Mouse (Mus musculus) spleen, adult 2 months (tissue): Measurements from ENCODE around the gene Tnrc6b.

ENCODE experiments used
- CTCF ChIP-seq: fragments of 200-500 bp; IDR thresholded peaks from 2 replicates; pipeline ENCODE4 v1.5.1; 2011; ENCODE audit warnings: mild to moderate bottlenecking, inconsistent platforms; ENCODE audit not compliant: insufficient read depth, insufficient read length, insufficient replicate concordance; ENCODE audit errors: extremely low read depth
- POLR2A ChIP-seq: fragments of 200-500 bp; IDR thresholded peaks from 2 replicates; pipeline ENCODE4 v1.6.1; 2011; ENCODE audit warnings: low read depth, low read length, inconsistent platforms

DNA sequence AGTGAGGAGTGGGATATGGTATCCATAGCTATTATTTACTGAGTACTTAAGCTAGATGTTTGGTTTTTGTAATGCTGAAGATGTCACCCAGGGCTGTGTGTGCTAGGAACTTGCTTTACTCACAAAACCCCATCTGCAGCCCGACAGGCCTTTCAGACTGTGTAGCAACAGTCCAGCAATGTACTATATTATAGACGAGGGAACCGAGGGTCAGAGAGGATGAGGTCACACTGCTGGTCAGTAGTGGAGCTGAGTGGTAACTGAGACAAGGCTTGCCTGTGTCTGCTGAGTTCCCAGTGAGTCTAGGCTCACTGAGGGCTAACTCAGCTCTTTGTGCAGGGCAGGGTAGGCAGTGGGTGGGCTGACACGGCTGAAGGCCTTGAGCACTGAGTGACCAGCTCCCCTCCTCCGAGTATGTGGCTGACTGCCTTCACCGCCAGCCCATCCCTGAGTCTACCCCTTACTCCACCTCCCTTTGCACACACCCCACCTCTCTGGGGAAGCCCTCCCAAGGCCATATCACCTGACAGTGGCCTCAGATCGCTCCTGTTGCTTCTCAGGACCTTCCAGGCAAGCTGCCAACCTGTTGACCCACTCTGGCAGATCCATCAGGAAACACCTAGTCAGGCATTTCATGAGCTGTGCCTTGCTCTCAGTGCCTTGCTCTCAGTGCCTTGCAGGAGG is 30.6 kb upstream of the Tnrc6b start:
- TF ChIP-seq CTCF (no peak), POLR2A (no peak)
